Mouse (Mus musculus) ES-Bruce4 (cell line): ENCODE measurements at regions not wholly inside any gene's neighbourhood (a gene's known extent, or its start where the extent isn't known, plus 50 kb on each side); places are given as distances from the start of the nearest gene placed in this dataset.
"Not testable (repeated sequence)": the region's sequence is repeated elsewhere in the genome, so short reads cannot be mapped to it uniquely, and the experiment has no call there.

ENCODE experiments used
- H3K27ac ChIP-seq: 2 replicates; pipeline ENCODE4 v1.5.1; 2012; ENCODE audit warnings: low read length, inconsistent platforms; ENCODE audit not compliant: insufficient read depth
- H3K27me3 ChIP-seq: 2 replicates; pipeline ENCODE4 v1.6.1; 2012; ENCODE audit warnings: mild to moderate bottlenecking, low read length, inconsistent platforms; ENCODE audit not compliant: control insufficient read depth, poor library complexity, insufficient read depth, severe bottlenecking
- H3K36me3 ChIP-seq: 2 replicates; pipeline ENCODE4 v1.6.1; 2012; ENCODE audit warnings: inconsistent platforms, mild to moderate bottlenecking, low read length, moderate library complexity; ENCODE audit not compliant: control insufficient read depth, poor library complexity, insufficient read depth, severe bottlenecking
- H3K4me1 ChIP-seq: one replicate; pipeline ENCODE4 v1.8.1; 2011; ENCODE audit warnings: low read length; ENCODE audit not compliant: control insufficient read depth, insufficient read depth
- H3K4me3 ChIP-seq: 2 replicates; pipeline ENCODE4 v1.5.1; 2011; ENCODE audit warnings: low read depth, mild to moderate bottlenecking, low read length
- H3K9ac ChIP-seq: 2 replicates; pipeline ENCODE4 v1.6.1; 2012; ENCODE audit warnings: low read depth, mild to moderate bottlenecking, inconsistent platforms; ENCODE audit not compliant: poor library complexity, severe bottlenecking
- H3K9me3 ChIP-seq: replicated peaks from 2 replicates; pipeline ENCODE4 v1.6.1; 2012; ENCODE audit warnings: mild to moderate bottlenecking, low read length, inconsistent platforms; ENCODE audit not compliant: control insufficient read depth, poor library complexity, insufficient read depth, severe bottlenecking
- CTCF ChIP-seq: IDR thresholded peaks from one replicate; pipeline ENCODE4 v1.8.1; 2011; ENCODE audit warnings: low read depth, low read length
- EP300 ChIP-seq: IDR thresholded peaks from 2 replicates; pipeline ENCODE4 v1.6.1; 2011; ENCODE audit warnings: low read depth, low read length; ENCODE audit not compliant: insufficient read depth
- POLR2A ChIP-seq: IDR thresholded peaks from one replicate; pipeline ENCODE4 v1.8.1; 2011; ENCODE audit warnings: low read length; ENCODE audit not compliant: insufficient read depth

- Histone ChIP-seq H3K4me3 (no peak overlapping the region; the same call in 1 of the 2 replicates), H3K27ac (no peak overlapping the region), H3K4me1 (no peaks in the 10 kb centered on the region), H3K27me3 (no peaks in the 10 kb centered on the region), H3K36me3 (no peaks in the 10 kb centered on the region), H3K9ac (no peak overlapping the region), H3K9me3 (peaks cover 7% of the 10 kb centered on the region; the same call in 1 of the 2 replicates)
- no peak for TF ChIP-seq POLR2A
- no peak for TF ChIP-seq EP300
- TF ChIP-seq CTCF, result no peak
Measured at GRCm38 (mm10) chr1:164988982-164989381, 53.7 kb upstream of the Xcl1 start.

GRCm38 (mm10) chr1:164988191-164988590 is 52.9 kb upstream of the Xcl1 start:
- no peaks in the 10 kb centered on the region for H3K4me1 ChIP-seq
- TF ChIP-seq EP300 (no peak), CTCF (no peak), POLR2A (no peak)
- H3K9ac ChIP-seq, result no peak overlapping the region
- H3K9me3 ChIP-seq, result peaks cover 12% of the 10 kb centered on the region; the same call in 1 of the 2 replicates
- H3K27me3 ChIP-seq, result no peaks in the 10 kb centered on the region
- no peaks in the 10 kb centered on the region for H3K36me3 ChIP-seq
- no peak overlapping the region for H3K27ac ChIP-seq
- H3K4me3 ChIP-seq, result no peak overlapping the region

- H3K36me3 ChIP-seq, H3K4me3 ChIP-seq, H3K9ac ChIP-seq, H3K27ac ChIP-seq, H3K27me3 ChIP-seq, H3K4me1 ChIP-seq: not testable (repeated sequence)
- peaks cover 12% of the 10 kb centered on the region; the same call in 1 of the 2 replicates for H3K9me3 ChIP-seq
Measured at GRCm38 (mm10) chr1:164985521-164985920, 50.2 kb upstream of the Xcl1 start.
